Mouse (Mus musculus) E14TG2a.4 (cell line): ENCODE measurements at regions not wholly inside any gene's neighbourhood (a gene's known extent, or its start where the extent isn't known, plus 50 kb on each side); places are given as distances from the start of the nearest gene placed in this dataset.

ENCODE experiments used
- CTCF ChIP-seq: conservative IDR thresholded peaks from 2 replicates; pipeline ENCODE4 v1.5.1; 2014; ENCODE audit warnings: low read length
- NANOG ChIP-seq: IDR thresholded peaks from 2 replicates; pipeline ENCODE4 v1.6.1; 2014; ENCODE audit warnings: borderline replicate concordance, low read length, mixed read lengths
- POU5F1 ChIP-seq: IDR thresholded peaks from 2 replicates; pipeline ENCODE4 v1.6.1; 2014; ENCODE audit warnings: low read length, borderline replicate concordance

GRCm38 (mm10) chr2:107552569-107552968 is 262.1 kb downstream of the Kcna4 start:
- no peak for TF ChIP-seq CTCF
- no peak for TF ChIP-seq POU5F1
- TF ChIP-seq NANOG, result no peak
